Mouse (Mus musculus) liver, embryonic 13.5 days (tissue): Measurements from ENCODE around the gene Rccd1. TPM values are rescaled to one million over a fixed set of nuclear protein-coding genes. Genes with fewer than 3 reads are reported as not detected.

Experiments
- ATAC-seq: fragments of 200-750 bp; cut with Nextera tagmentation; 2 replicates; pipeline ENCODE4 v1.8.0; 2017; ENCODE audit warnings: low read depth, mild to moderate bottlenecking, moderate number of reproducible peaks, moderate library complexity
- DNase-seq: peaks from one replicate; pipeline ENCODE4 v3.0.0; 2022
- H3K27ac ChIP-seq: fragments of 300-500 bp; sonication (generic); 2 replicates; pipeline ENCODE4 v1.5.1; 2015; ENCODE audit warnings: moderate library complexity, mild to moderate bottlenecking, inconsistent platforms
- H3K27me3 ChIP-seq: fragments of 300-500 bp; sonication (generic); 2 replicates; pipeline ENCODE4 v1.6.1; 2015; ENCODE audit warnings: mild to moderate bottlenecking, inconsistent platforms
- H3K36me3 ChIP-seq: fragments of 300-500 bp; sonication (generic); 2 replicates; pipeline ENCODE4 v1.6.1; 2015; ENCODE audit warnings: mild to moderate bottlenecking, inconsistent platforms
- H3K4me1 ChIP-seq: fragments of 300-500 bp; sonication (generic); replicated peaks from 2 replicates; pipeline ENCODE4 v1.6.1; 2015; ENCODE audit warnings: inconsistent platforms
- H3K4me2 ChIP-seq: fragments of 300-500 bp; sonication (generic); 2 replicates; pipeline ENCODE4 v1.6.1; 2015; ENCODE audit warnings: inconsistent platforms, mild to moderate bottlenecking, moderate library complexity
- H3K4me3 ChIP-seq: fragments of 300-500 bp; sonication (generic); replicated peaks from 2 replicates; pipeline ENCODE4 v1.5.1; 2015; ENCODE audit warnings: mild to moderate bottlenecking, inconsistent platforms
- H3K9ac ChIP-seq: fragments of 300-500 bp; sonication (generic); 2 replicates; pipeline ENCODE4 v1.6.1; 2015; ENCODE audit warnings: mild to moderate bottlenecking, inconsistent platforms
- H3K9me3 ChIP-seq: fragments of 300-500 bp; sonication (generic); replicated peaks from 2 replicates; pipeline ENCODE4 v1.6.1; 2016; ENCODE audit warnings: inconsistent platforms
- WGBS: fragments of 180-500 bp; shearing (Covaris S2); methylation state at CpG from one replicate; pipeline ENCODE4 v1.1.7; 2015; ENCODE audit not compliant: insufficient replicate concordance; 5-methylcytosine and 5-hydroxymethylcytosine counted together
- polyA plus RNA-seq: library from polyadenylated mRNA; unstranded; fragments of >200 nt; fragmentation: Nextera tagmentation; extraction: Ambion mirVana; gene quantifications from 2 replicates; pipeline ENCODE4 v1.2.1, GENCODE M21; 2015

Rccd1 gene
- polyA plus RNA-seq, 1 experiment from 2014 or later = 3.4 TPM

- H3K27me3 ChIP-seq = no peaks in the 10 kb centered on the region
- no peak overlapping the region for H3K4me2 ChIP-seq
- 81% methylated on average over 10 of the region's 10 CpGs for WGBS
- no peak for DNase-seq
- H3K36me3 ChIP-seq = peaks cover 75% of the 10 kb centered on the region
- 0 out of 2 replicates have a peak overlapping the region, but pooled peaks have one; percentile 5 for H3K9ac ChIP-seq
- H3K9me3 ChIP-seq = no peaks in the 10 kb centered on the region
- no peak overlapping the region for H3K4me3 ChIP-seq
- H3K4me1 ChIP-seq = peaks cover 18% of the 10 kb centered on the region
- no peak for ATAC-seq
- H3K27ac ChIP-seq = no peak overlapping the region
Measured at GRCm38 (mm10) chr7:80280032-80280431, 44.2 kb downstream of the Rccd1 start.

- peaks cover 20% of the 10 kb centered on the region; the same call in 1 of the 2 replicates for H3K4me1 ChIP-seq
- H3K36me3 ChIP-seq = peaks cover 78% of the 10 kb centered on the region
- no peak overlapping the region for H3K9ac ChIP-seq
- ATAC-seq = no peak
- DNase-seq = no peak
- H3K27ac ChIP-seq = no peak overlapping the region
- H3K4me2 ChIP-seq = no peak overlapping the region
- H3K4me3 ChIP-seq = no peak overlapping the region
- H3K27me3 ChIP-seq = no peaks in the 10 kb centered on the region
- no peaks in the 10 kb centered on the region for H3K9me3 ChIP-seq
- WGBS = 57% methylated on average over 4 of the region's 4 CpGs
Measured at GRCm38 (mm10) chr7:80276374-80276773, 47.9 kb downstream of the Rccd1 start.

- no peak overlapping the region for H3K27ac ChIP-seq
- ATAC-seq = no peak
- no peak overlapping the region; the same call in 1 of the 2 replicates for H3K9ac ChIP-seq
- H3K9me3 ChIP-seq = no peaks in the 10 kb centered on the region
- peaks cover 42% of the 10 kb centered on the region for H3K4me1 ChIP-seq
- no peak overlapping the region for H3K4me3 ChIP-seq
- no peaks in the 10 kb centered on the region for H3K27me3 ChIP-seq
- no peak for DNase-seq
- no peak overlapping the region for H3K4me2 ChIP-seq
- H3K36me3 ChIP-seq = peaks cover 55% of the 10 kb centered on the region
- WGBS = 60% methylated on average over 2 of the region's 2 CpGs
Measured at GRCm38 (mm10) chr7:80273456-80273855, 50.8 kb downstream of the Rccd1 start.

GRCm38 (mm10) chr7:80269751-80270255 lies 54.5 kb downstream of the Rccd1 start:
- H3K27me3 ChIP-seq = no peaks in the 10 kb centered on the region
- peak overlapping the region; percentile 88 for H3K9ac ChIP-seq
- H3K27ac ChIP-seq = peak overlapping the region; percentile 75
- peak; percentile 36 for DNase-seq
- H3K36me3 ChIP-seq = peaks cover 47% of the 10 kb centered on the region
- ATAC-seq = peak; percentile 71
- WGBS = under 1% methylated on average over 23 of the region's 23 CpGs
- peaks cover 46% of the 10 kb centered on the region for H3K4me1 ChIP-seq
- H3K4me3 ChIP-seq = peak overlapping the region; percentile 88
- H3K4me2 ChIP-seq = peak overlapping the region; percentile 96
- no peaks in the 10 kb centered on the region for H3K9me3 ChIP-seq

GRCm38 (mm10) chr7:80268897-80269750 lies 55.1 kb downstream of the Rccd1 start, which contains the start of gene Vps33b:
Vps33b (plus strand) TSS chr7:80269649.
- Histone ChIP-seq H3K4me2 (peak within 1 kb of the TSS; percentile 96), H3K36me3 (peaks cover 47% of the 10 kb centered on the region), H3K4me1 (peaks cover 46% of the 10 kb centered on the region), H3K9ac (peak within 1 kb of the TSS; percentile 88), H3K27ac (peak within 1 kb of the TSS; percentile 77), H3K9me3 (no peaks in the 10 kb centered on the region), H3K27me3 (no peaks in the 10 kb centered on the region), H3K4me3 (peak within 1 kb of the TSS; percentile 88)
- ATAC-seq (peak; percentile 92), DNase-seq (peak; percentile 88)
- WGBS = 3% methylated on average over 21 of the region's 21 CpGs

- Histone ChIP-seq H3K4me3 (no peak overlapping the region), H3K4me1 (peaks cover 44% of the 10 kb centered on the region), H3K27me3 (no peaks in the 10 kb centered on the region), H3K4me2 (no peak overlapping the region), H3K9ac (no peak overlapping the region), H3K36me3 (peaks cover 46% of the 10 kb centered on the region), H3K27ac (no peak overlapping the region), H3K9me3 (no peaks in the 10 kb centered on the region)
- WGBS = 72% methylated on average over 1 of the region's 1 CpGs
- DNase-seq (no peak), ATAC-seq (no peak)
Measured at GRCm38 (mm10) chr7:80267764-80268163, 56.5 kb downstream of the Rccd1 start.

GRCm38 (mm10) chr7:80264606-80265005 lies 59.6 kb downstream of the Rccd1 start:
- Histone ChIP-seq H3K9me3 (0 out of 2 replicates have a peak, but pooled peaks cover 4% of the 10 kb centered on the region), H3K4me3 (no peak overlapping the region), H3K4me2 (no peak overlapping the region), H3K27me3 (0 out of 2 replicates have a peak, but pooled peaks cover 2% of the 10 kb centered on the region), H3K27ac (no peak overlapping the region), H3K9ac (no peak overlapping the region), H3K4me1 (peaks cover 39% of the 10 kb centered on the region), H3K36me3 (peaks cover 42% of the 10 kb centered on the region)
- ATAC-seq (no peak), DNase-seq (no peak)
- WGBS = 90% methylated on average over 12 of the region's 12 CpGs

- Histone ChIP-seq H3K4me2 (peak overlapping the region; percentile 78), H3K4me3 (peak overlapping the region; percentile 96), H3K4me1 (peaks cover 28% of the 10 kb centered on the region), H3K36me3 (peaks cover 35% of the 10 kb centered on the region), H3K9me3 (0 out of 2 replicates have a peak, but pooled peaks cover 4% of the 10 kb centered on the region), H3K27ac (peak overlapping the region; percentile 90), H3K9ac (peak overlapping the region; percentile 92), H3K27me3 (peaks cover 11% of the 10 kb centered on the region; the same call in 1 of the 2 replicates)
- ATAC-seq (peak; percentile 67), DNase-seq (no peak)
- WGBS = 1% methylated on average over 32 of the region's 32 CpGs
Measured at GRCm38 (mm10) chr7:80261372-80261990, 62.8 kb downstream of the Rccd1 start.

GRCm38 (mm10) chr7:80260625-80261371 lies 63.5 kb downstream of the Rccd1 start, which contains the start of gene Ngrn:
Ngrn (plus strand) TSS chr7:80261215.
- Histone ChIP-seq H3K9ac (peak within 1 kb of the TSS; percentile 92), H3K4me1 (peaks cover 28% of the 10 kb centered on the region), H3K4me3 (peak within 1 kb of the TSS; percentile 96), H3K9me3 (0 out of 2 replicates have a peak, but pooled peaks cover 4% of the 10 kb centered on the region), H3K27ac (peak within 1 kb of the TSS; percentile 90), H3K36me3 (peaks cover 28% of the 10 kb centered on the region), H3K4me2 (peak within 1 kb of the TSS; percentile 78), H3K27me3 (peaks cover 11% of the 10 kb centered on the region; the same call in 1 of the 2 replicates)
- ATAC-seq (peak; percentile 85), DNase-seq (peak; percentile 77)
- WGBS = 22% methylated on average over 40 of the region's 40 CpGs

- no peak overlapping the region for H3K4me3 ChIP-seq
- no peak overlapping the region for H3K9ac ChIP-seq
- no peaks in the 10 kb centered on the region for H3K36me3 ChIP-seq
- 0 out of 2 replicates have a peak, but pooled peaks cover 4% of the 10 kb centered on the region for H3K9me3 ChIP-seq
- ATAC-seq (no peak), DNase-seq (no peak)
- H3K27me3 ChIP-seq = peaks cover 11% of the 10 kb centered on the region; the same call in 1 of the 2 replicates
- H3K27ac ChIP-seq = no peak overlapping the region
- WGBS = 48% methylated on average over 2 of the region's 2 CpGs
- H3K4me1 ChIP-seq = peaks cover 29% of the 10 kb centered on the region
- no peak overlapping the region for H3K4me2 ChIP-seq
Measured at GRCm38 (mm10) chr7:80257706-80258105, 66.5 kb downstream of the Rccd1 start.
